Mouse (Mus musculus) bone marrow macrophage, adult 2 months (primary cell): ENCODE data around the gene Zmpste24. TPM values are rescaled to one million over a fixed set of nuclear protein-coding genes. Genes with fewer than 3 reads are reported as not detected.

Experiments
- H3K27ac ChIP-seq: 2 replicates; pipeline ENCODE4 v1.5.1; 2012; ENCODE audit warnings: low read depth, low read length; ENCODE audit not compliant: insufficient read depth
- H3K4me1 ChIP-seq: 2 replicates; pipeline ENCODE4 v1.6.1; 2012; ENCODE audit warnings: low read length; ENCODE audit not compliant: control insufficient read depth, insufficient read depth
- H3K4me3 ChIP-seq: 2 replicates; pipeline ENCODE4 v1.5.1; 2012; ENCODE audit warnings: mild to moderate bottlenecking, low read length, moderate library complexity; ENCODE audit not compliant: insufficient read depth
- CTCF ChIP-seq: IDR thresholded peaks from 2 replicates; pipeline ENCODE4 v1.5.1; 2012; ENCODE audit warnings: low read depth, mild to moderate bottlenecking, low read length, moderate library complexity
- POLR2A ChIP-seq: IDR thresholded peaks from 2 replicates; pipeline ENCODE4 v1.6.1; 2012; ENCODE audit warnings: mild to moderate bottlenecking, low read depth, low read length, borderline replicate concordance
- polyA plus RNA-seq: library from polyadenylated mRNA; stranded (reverse); fragments of >200 nt; gene quantifications from 2 replicates; pipeline ENCODE4 v1.2.4, GENCODE M21; 2012; ENCODE audit not compliant: missing spikeins, insufficient read depth, insufficient read length

Gene Zmpste24
- polyA plus RNA-seq, 1 experiment: 45.9 TPM

DNA sequence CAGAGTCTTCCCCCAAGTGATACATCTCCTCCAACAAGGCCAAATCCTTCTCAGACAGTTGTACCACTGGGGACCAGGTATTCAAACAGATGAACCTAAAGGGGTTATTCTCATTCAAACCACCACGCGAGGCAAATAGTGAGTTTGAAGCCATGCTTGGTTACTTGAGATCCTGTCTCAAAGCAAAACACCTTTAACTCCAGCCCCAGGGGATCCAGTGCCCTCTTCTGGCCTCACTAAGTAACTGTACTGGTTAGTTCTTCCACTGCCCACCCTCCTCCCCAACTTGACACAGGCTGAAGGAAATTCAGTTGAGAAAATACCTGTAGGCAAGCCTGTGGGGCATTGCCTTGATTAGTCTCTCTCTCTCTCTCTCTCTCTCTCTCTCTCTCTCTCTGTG is 65.0 kb downstream of the Zmpste24 start:
- TF ChIP-seq POLR2A (no peak), CTCF (no peak)
- H3K27ac ChIP-seq: no peak overlapping the region
- no peak overlapping the region for H3K4me3 ChIP-seq
- peaks cover 6% of the 10 kb centered on the region for H3K4me1 ChIP-seq

- TF ChIP-seq CTCF (0 out of 2 replicates have a peak, but pooled peaks have one; percentile 17), POLR2A (no peak)
- Histone ChIP-seq H3K27ac (no peak overlapping the region), H3K4me1 (peaks cover 11% of the 10 kb centered on the region), H3K4me3 (no peak overlapping the region)
Measured at GRCm38 (mm10) chr4:121031440-121031839, 66.6 kb downstream of the Zmpste24 start.

GRCm38 (mm10) chr4:121029632-121030031 is 68.4 kb downstream of the Zmpste24 start:
- H3K4me3 ChIP-seq: no peak overlapping the region
- no peak overlapping the region for H3K27ac ChIP-seq
- TF ChIP-seq POLR2A: no peak
- no peak for TF ChIP-seq CTCF
- H3K4me1 ChIP-seq: peaks cover 20% of the 10 kb centered on the region

DNA sequence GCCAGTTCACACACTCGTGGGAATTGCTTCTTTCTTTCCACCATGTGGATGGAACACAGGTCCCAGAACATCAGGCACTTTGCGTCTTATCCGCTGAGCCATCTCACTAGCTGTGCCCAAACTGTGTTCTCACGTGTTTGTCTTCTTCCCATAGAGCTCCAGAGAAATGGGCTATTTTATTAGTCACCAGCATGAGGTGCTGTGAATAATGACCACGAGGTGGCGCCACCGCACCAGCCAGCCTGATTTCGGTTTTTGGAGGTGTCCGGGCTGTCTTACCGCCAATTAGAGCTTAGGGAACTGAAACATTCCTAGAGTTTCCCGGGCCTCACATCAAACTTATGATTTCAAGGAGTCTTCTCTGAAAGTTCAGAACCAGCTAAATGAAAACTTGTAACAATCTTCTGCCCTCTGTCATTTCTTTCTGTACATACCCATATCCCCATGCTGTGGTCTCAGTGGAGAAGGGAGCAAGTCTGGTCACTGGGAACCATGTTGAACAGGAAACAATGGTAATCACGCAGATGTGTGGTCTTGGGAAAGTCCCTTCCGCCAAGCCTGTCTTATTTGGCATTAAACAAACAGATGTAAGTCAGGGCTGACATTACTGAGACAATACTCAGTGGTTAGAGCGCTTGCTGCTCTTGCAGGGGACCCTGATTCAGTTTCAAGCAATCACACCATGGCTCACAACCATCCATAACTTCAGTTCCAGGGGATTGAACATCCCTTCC is 69.2 kb downstream of the Zmpste24 start:
- H3K4me1 ChIP-seq: peaks cover 26% of the 10 kb centered on the region
- no peak overlapping the region for H3K4me3 ChIP-seq
- H3K27ac ChIP-seq: no peak overlapping the region
- TF ChIP-seq POLR2A: no peak
- peak; percentile 74 for TF ChIP-seq CTCF

DNA sequence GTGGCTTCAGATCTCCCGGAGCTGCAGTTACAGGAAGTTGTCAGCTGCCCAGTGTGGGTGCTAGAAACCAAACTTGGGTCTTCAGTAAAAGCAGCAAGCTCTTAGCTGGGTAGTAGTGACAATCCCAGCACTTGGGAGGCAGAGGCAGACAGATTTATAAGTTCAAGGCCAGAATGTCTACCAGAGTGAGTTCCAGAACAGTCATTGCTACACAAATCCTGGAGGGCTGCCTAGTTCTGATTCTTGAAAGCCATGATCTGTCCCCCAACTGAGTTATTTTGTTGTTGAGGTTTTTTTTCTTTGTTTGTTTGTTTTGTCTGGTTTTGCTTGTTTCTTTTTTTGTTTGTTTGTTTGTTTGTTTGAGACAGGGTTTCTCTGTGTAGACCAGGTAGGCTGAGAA is 69.9 kb downstream of the Zmpste24 start:
- Histone ChIP-seq H3K4me1 (peaks cover 33% of the 10 kb centered on the region), H3K27ac (no peak overlapping the region), H3K4me3 (no peak overlapping the region)
- TF ChIP-seq POLR2A (no peak), CTCF (no peak)

- H3K4me1 ChIP-seq: peaks cover 41% of the 10 kb centered on the region
- no peak overlapping the region for H3K4me3 ChIP-seq
- no peak for TF ChIP-seq POLR2A
- TF ChIP-seq CTCF: no peak
- no peak overlapping the region for H3K27ac ChIP-seq
Measured at GRCm38 (mm10) chr4:121025681-121026080, 72.4 kb downstream of the Zmpste24 start.

- Histone ChIP-seq H3K4me1 (peaks cover 38% of the 10 kb centered on the region), H3K27ac (peak overlapping the region; percentile 21), H3K4me3 (no peak overlapping the region)
- no peak for TF ChIP-seq POLR2A
- TF ChIP-seq CTCF: no peak
Measured at GRCm38 (mm10) chr4:121023941-121024340, 74.1 kb downstream of the Zmpste24 start.

GRCm38 (mm10) chr4:121023464-121023863 is 74.6 kb downstream of the Zmpste24 start:
- TF ChIP-seq POLR2A (no peak), CTCF (no peak)
- no peak overlapping the region for H3K4me3 ChIP-seq
- peaks cover 41% of the 10 kb centered on the region for H3K4me1 ChIP-seq
- H3K27ac ChIP-seq: no peak overlapping the region

DNA sequence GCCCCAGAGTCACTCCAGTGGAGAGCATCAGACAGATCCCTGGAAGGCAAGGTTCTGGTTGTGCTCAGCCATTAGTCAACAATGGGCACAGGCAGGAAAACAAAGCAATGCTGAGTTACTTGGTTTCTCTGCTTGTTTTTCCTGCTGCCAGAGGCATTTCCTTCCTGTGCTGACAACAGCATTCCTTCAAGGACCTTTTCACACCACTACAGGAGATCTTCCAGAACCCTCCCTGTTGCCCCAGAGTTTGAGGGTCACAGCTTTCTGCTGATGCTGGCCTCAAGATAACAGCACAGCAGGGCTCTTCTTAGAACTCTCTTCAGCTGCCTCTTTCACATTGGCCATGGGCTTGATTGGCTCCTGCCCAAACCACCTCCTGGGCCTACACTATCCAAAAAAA is 76.1 kb downstream of the Zmpste24 start:
- Histone ChIP-seq H3K27ac (peak overlapping the region; percentile 3; the same call in 1 of the 2 replicates), H3K4me1 (peaks cover 49% of the 10 kb centered on the region), H3K4me3 (no peak overlapping the region)
- no peak for TF ChIP-seq POLR2A
- no peak for TF ChIP-seq CTCF

DNA sequence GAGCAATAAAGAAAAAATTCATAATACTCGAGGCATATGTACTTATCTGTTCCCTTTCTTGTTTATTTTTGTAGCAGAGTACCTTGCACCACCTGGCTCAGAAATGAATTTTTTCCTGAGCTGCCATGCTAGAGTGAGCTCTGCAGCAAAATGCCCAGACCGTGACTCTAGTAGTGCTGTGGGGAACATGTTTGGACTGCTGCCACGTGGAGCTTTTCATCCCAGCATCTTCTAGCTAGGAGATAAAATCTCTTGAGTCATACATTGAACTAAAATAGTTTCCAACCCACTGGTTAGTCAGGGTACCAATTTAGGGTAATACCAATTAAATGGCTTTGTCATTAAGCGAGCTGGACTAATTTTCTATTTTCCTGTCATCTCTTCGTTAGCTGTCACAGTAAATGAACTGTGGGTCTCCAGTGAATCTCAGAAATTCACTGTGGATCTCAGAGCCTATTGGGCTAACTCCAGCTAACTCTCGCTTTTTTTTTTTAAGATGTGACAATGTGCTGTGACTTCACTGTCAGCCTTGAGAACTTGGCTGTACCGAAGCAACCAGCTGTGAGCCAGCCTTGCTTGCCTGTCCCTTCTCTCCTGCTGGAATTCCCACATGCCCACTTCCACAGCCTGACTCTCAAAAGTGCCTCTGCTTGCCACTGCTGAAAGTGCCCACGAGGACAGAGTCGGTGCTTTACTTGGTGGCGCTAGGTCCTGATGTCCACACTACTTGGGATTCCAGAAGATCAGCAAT is 77.8 kb downstream of the Zmpste24 start:
- no peak for TF ChIP-seq POLR2A
- no peak for TF ChIP-seq CTCF
- peaks cover 41% of the 10 kb centered on the region for H3K4me1 ChIP-seq
- no peak overlapping the region for H3K27ac ChIP-seq
- H3K4me3 ChIP-seq: no peak overlapping the region
